Mouse (Mus musculus) erythroblast, embryonic 14.5 days (primary cell): ENCODE data around the gene Hsp90aa1.

Experiments used
- GATA1 ChIP-seq: IDR thresholded peaks from 2 replicates; pipeline ENCODE4 v1.6.1; 2012; ENCODE audit warnings: low read length, inconsistent platforms, mixed read lengths
- TAL1 ChIP-seq: IDR thresholded peaks from 3 replicates; pipeline ENCODE4 v1.6.1; 2012; ENCODE audit warnings: low read length, inconsistent platforms, mixed read lengths

GRCm38 (mm10) chr12:110707451-110707850, 4.9 kb upstream of the Hsp90aa1 start:
- TF ChIP-seq GATA1, result no peak
- TF ChIP-seq TAL1, result no peak
